Comparison of ENCODE assay signal across 9 mouse cellular contexts in genomic region chr14:58149637-58150470, GRCm38 (mm10).
A peak's percentile ranks its signal among the peaks of the same experiment; 100 is the strongest.
DNase-seq lines count a peak whose midpoint lies in the region; ATAC-seq lines count a peak whose summit lies in the region.
"Had no signal": no experiment of that assay in that cellular context is flagged by ENCODE, and none has a peak within 500 bp of the region (broad histone marks: within the 10 kb centered on the region; RNA-seq: fewer than 3 reads in every experiment).

No protein-coding gene starts in this region.

- peak overlapping the region; percentile 46 for H3K4me2 ChIP-seq in heart, embryonic 15.5 days
- H3K4me2 ChIP-seq in midbrain, embryonic 15.5 days: peak overlapping the region; percentile 42

- intact Hi-C loops in heart, postnatal 36 days (cut with DNase I): no loop called here

- no peak overlapping the region for H3K9ac ChIP-seq in heart, embryonic 15.5 days
- no peak overlapping the region for H3K9ac ChIP-seq in midbrain, embryonic 15.5 days

- H3K27me3 ChIP-seq in heart, embryonic 15.5 days: no peaks in the 10 kb centered on the region
- no peaks in the 10 kb centered on the region for H3K27me3 ChIP-seq in midbrain, embryonic 15.5 days (replicated peaks)

- H3K9me3 ChIP-seq in heart, embryonic 15.5 days (replicated peaks): no peaks in the 10 kb centered on the region
- no peaks in the 10 kb centered on the region for H3K9me3 ChIP-seq in midbrain, embryonic 15.5 days

- peaks cover 9% of the 10 kb centered on the region; the same call in 1 of the 2 replicates for H3K4me1 ChIP-seq in heart, embryonic 15.5 days (replicated peaks)
- peaks cover 6% of the 10 kb centered on the region; the same call in 1 of the 2 replicates for H3K4me1 ChIP-seq in midbrain, embryonic 15.5 days

- peak overlapping the region; percentile 26; the same call in 1 of the 2 replicates for H3K27ac ChIP-seq in heart, embryonic 15.5 days
- no peak overlapping the region for H3K27ac ChIP-seq in midbrain, embryonic 15.5 days

- WGBS in heart, embryonic 15.5 days: 62% methylated on average over 23 of the region's 23 CpGs
- WGBS in midbrain, embryonic 15.5 days: 53% methylated on average over 23 of the region's 23 CpGs

- DNase-seq in heart, postnatal 36 days: no peak
- peak; percentile 22 to 27 for DNase-seq in cerebellum, postnatal 14 days
- peak; percentile 61 for DNase-seq in kidney, adult 18-20 months
- DNase-seq in gastrocnemius, adult 8-10 months (ENCODE audit: low spot score in 2 of 2): no peak
- no peak for DNase-seq in T-cell, adult 2 months (ENCODE audit: low spot score)
- DNase-seq in layer of hippocampus, postnatal 25 days (ENCODE audit: extremely low spot score in 1 of 2, low spot score in 1 of 2): no peak

- no peak for ATAC-seq in heart, embryonic 15.5 days (replicated peaks; ENCODE audit: insufficient number of reproducible peaks, insufficient read depth, low FRiP score, low read depth)
- ATAC-seq in midbrain, embryonic 15.5 days (replicated peaks): 0 out of 2 replicates have a peak, but pooled peaks have one; percentile 33

- H3K4me3 ChIP-seq in heart, embryonic 15.5 days: no peak overlapping the region
- H3K4me3 ChIP-seq in midbrain, embryonic 15.5 days: peak overlapping the region; percentile 17; the same call in 1 of the 2 replicates

- no peaks in the 10 kb centered on the region for H3K36me3 ChIP-seq in heart, embryonic 15.5 days
- H3K36me3 ChIP-seq in midbrain, embryonic 15.5 days (replicated peaks): no peaks in the 10 kb centered on the region
- H3K36me3 ChIP-seq: G1E had no signal

Comparison
In these comparisons a context has a peak if more than half of its experiments do, and no peak if none do; other contexts are left out.
1. DNase-seq: peak in cerebellum, postnatal 14 days (2 of 2) and kidney, adult 18-20 months (single experiment); none in heart, postnatal 36 days (0 of 2), gastrocnemius, adult 8-10 months (0 of 2), T-cell, adult 2 months (single experiment) and layer of hippocampus, postnatal 25 days (0 of 2).